7 mouse cellular contexts compared by ENCODE assay signal in the genomic region with DNA sequence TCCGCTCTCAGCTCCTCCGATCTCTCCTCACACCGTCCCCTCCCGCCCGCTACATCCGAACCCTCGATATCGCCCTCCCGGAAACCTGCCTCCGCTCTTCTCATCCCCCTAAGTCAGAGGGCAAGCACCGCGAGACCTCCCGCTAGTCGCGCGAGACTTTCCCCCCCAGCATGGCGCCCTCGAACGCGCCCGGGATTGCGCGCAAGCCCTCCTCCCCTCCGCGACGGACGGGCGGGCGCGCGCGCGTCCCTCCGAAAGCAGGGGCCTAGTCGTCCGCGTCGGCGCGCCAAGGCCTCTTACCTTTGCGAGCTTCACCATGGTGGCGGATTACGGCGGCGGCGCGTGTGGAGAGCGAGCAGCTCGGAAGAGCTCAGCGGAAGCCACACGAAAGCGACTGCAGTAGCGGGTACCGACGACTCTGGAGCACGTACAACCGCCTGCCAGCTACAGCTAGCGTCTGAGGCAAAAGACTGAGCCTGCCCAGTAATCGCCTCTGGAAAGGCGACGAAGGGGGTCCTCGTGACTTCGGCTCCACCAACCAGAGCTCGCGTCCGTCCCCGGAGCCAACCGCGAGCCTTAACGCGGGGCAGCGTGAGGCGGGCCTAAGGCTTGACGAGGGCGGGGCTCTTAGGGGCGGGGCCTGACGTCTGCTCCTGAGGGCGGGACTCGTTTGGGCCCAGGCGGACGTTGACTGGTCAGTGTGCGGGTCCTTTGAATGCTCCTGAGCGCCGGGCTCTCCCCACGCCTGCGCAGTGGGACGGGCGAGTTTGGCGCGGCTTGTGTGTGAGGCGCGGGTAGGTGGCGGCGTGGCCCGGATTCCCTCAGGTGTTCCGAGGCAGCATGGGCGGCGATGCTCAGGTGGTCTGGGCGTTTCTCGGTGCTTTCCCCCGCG. TPM values are rescaled to one million over a fixed set of nuclear protein-coding genes. Genes with fewer than 3 reads are reported as not detected.
DNase-seq lines count a peak whose midpoint lies in the region; ATAC-seq lines count a peak whose summit lies in the region.

Ncl (minus strand) TSS at position 495 of the 892 bp plus-strand sequence.

- H3K4me1 ChIP-seq in embryonic facial prominence, embryonic 11.5 days (ENCODE audit: control insufficient read depth, insufficient read depth, low read length), result no peaks in the 10 kb centered on the region
- peaks cover 26% of the 10 kb centered on the region for H3K4me1 ChIP-seq in limb, embryonic 10.5 days
- H3K4me1 ChIP-seq in midbrain, embryonic 13.5 days (replicated peaks), result peaks cover 33% of the 10 kb centered on the region

- peak within 1 kb of the TSS; percentile 68 for H3K4me3 ChIP-seq in embryonic facial prominence, embryonic 11.5 days (ENCODE audit: low read depth, low read length)
- H3K4me3 ChIP-seq in limb, embryonic 10.5 days, result peak within 1 kb of the TSS; percentile 80
- peak within 1 kb of the TSS; percentile 92 for H3K4me3 ChIP-seq in midbrain, embryonic 13.5 days (replicated peaks)

- peak within 1 kb of the TSS; percentile 73 for H3K4me2 ChIP-seq in embryonic facial prominence, embryonic 11.5 days (ENCODE audit: low read depth, low read length)
- peak within 1 kb of the TSS; percentile 92 for H3K4me2 ChIP-seq in midbrain, embryonic 13.5 days (replicated peaks)

- H3K27me3 ChIP-seq in embryonic facial prominence, embryonic 11.5 days (ENCODE audit: control insufficient read depth, insufficient read depth, low read length), result no peaks in the 10 kb centered on the region
- no peaks in the 10 kb centered on the region for H3K27me3 ChIP-seq in limb, embryonic 10.5 days (ENCODE audit: low read depth, poor library complexity, severe bottlenecking)
- H3K27me3 ChIP-seq in midbrain, embryonic 13.5 days, result no peaks in the 10 kb centered on the region

- peaks cover 4% of the 10 kb centered on the region; the same call in 1 of the 2 replicates for H3K36me3 ChIP-seq in embryonic facial prominence, embryonic 11.5 days (replicated peaks; ENCODE audit: control insufficient read depth, insufficient read depth, low read depth, low read length)
- H3K36me3 ChIP-seq in limb, embryonic 10.5 days, result peaks cover 40% of the 10 kb centered on the region
- peaks cover 32% of the 10 kb centered on the region for H3K36me3 ChIP-seq in midbrain, embryonic 13.5 days

- peak within 1 kb of the TSS; percentile 91 for H3K9ac ChIP-seq in embryonic facial prominence, embryonic 11.5 days (replicated peaks; ENCODE audit: low read length)
- H3K9ac ChIP-seq in midbrain, embryonic 13.5 days (replicated peaks), result peak within 1 kb of the TSS; percentile 89

- under 1% methylated on average over 97 of the region's 102 CpGs for WGBS in embryonic facial prominence, embryonic 11.5 days
- WGBS in limb, embryonic 10.5 days, result under 1% methylated on average over 102 of the region's 102 CpGs
- under 1% methylated on average over 102 of the region's 102 CpGs for WGBS in midbrain, embryonic 13.5 days

- ATAC-seq in embryonic facial prominence, embryonic 11.5 days (replicated peaks; ENCODE audit: insufficient number of reproducible peaks, low FRiP score, low TSS enrichment, low read depth), result peak; percentile 98
- ATAC-seq in granulocyte monocyte progenitor cell, adult 5-6 weeks (replicated peaks; ENCODE audit: poor library complexity, severe bottlenecking), result peak; percentile 76
- ATAC-seq in midbrain, embryonic 13.5 days, result peak; percentile 99

- peak; percentile 99 for DNase-seq in adrenal gland, postnatal 14 days
- peak; percentile 99 for DNase-seq in embryonic facial prominence, embryonic 11.5 days (ENCODE audit: low spot score)
- peak; percentile 99 for DNase-seq in kidney, adult 11 months
- DNase-seq in limb, embryonic 10.5 days (ENCODE audit: low spot score), result peak; percentile 97
- peak; percentile 94 for DNase-seq in spleen, adult 12 weeks (ENCODE audit: low spot score)

- peak within 1 kb of the TSS; percentile 90 for H3K27ac ChIP-seq in embryonic facial prominence, embryonic 11.5 days (replicated peaks; ENCODE audit: low read depth, low read length)
- H3K27ac ChIP-seq in limb, embryonic 10.5 days, result peak within 1 kb of the TSS; percentile 97
- peak within 1 kb of the TSS; percentile 99 for H3K27ac ChIP-seq in midbrain, embryonic 13.5 days

- H3K9me3 ChIP-seq in embryonic facial prominence, embryonic 11.5 days (replicated peaks; ENCODE audit: control insufficient read depth, low read length), result no peaks in the 10 kb centered on the region
- H3K9me3 ChIP-seq in limb, embryonic 10.5 days (replicated peaks), result no peaks in the 10 kb centered on the region
- H3K9me3 ChIP-seq in midbrain, embryonic 13.5 days, result no peaks in the 10 kb centered on the region

RNA-seq across cellular contexts. Expression of gene Ncl, which starts in this region (rescaled TPM):
- total RNA-seq in adrenal gland, postnatal 14 days (2021), result 330 and 396 TPM in 2 replicates
- 391 and 429 TPM in 2 replicates for polyA plus RNA-seq in embryonic facial prominence, embryonic 11.5 days (2014; fragmentation: Nextera tagmentation; extraction: Ambion mirVana)
- 715 and 728 TPM in 2 replicates for total RNA-seq in granulocyte monocyte progenitor cell, adult 5-6 weeks (2014; fragmentation: Nextera tagmentation)
- 917 and 958 TPM in 2 replicates for total RNA-seq in granulocyte monocyte progenitor cell, adult 5-6 weeks (2017)
- 554 and 638 TPM in 2 replicates for polyA plus RNA-seq in limb, embryonic 10.5 days (2016; fragmentation: Nextera tagmentation; extraction: Ambion mirVana)
- 241 and 244 TPM in 2 replicates for polyA plus RNA-seq in midbrain, embryonic 13.5 days (2015; fragmentation: Nextera tagmentation; extraction: Ambion mirVana)

Comparison
In these comparisons a context has a peak if more than half of its experiments do, and no peak if none do; other contexts are left out.
1. Peak in every context shown above with its lines: DNase-seq, ATAC-seq, H3K4me3 ChIP-seq and H3K27ac ChIP-seq.